Mouse (Mus musculus): ENCODE data around the gene Adtrp.

The Adtrp gene

DNA sequence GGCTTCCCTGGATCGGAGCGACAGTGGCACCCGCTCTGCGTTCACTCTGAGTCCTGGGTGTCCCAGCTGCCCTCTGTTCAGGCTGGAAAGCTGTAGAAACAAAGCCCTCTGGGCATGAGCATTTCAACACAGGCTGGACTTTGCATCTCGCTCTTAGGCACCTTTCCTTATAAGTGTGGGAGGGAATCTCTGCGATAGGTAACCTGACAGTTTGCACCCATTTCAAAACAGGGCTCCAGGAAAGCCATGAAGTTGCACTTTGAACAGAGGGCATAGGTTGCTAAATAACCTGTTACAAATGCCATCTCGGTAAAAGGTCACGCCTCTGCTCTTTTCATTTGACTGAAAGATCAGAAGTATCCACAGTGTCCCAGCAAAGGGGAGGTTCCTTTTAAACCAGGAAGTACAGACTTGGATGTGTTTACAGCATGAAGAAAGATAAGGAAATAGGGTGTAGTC, 19.2 kb downstream of the Adtrp start:
- no peak for DNase-seq (ENCODE audit: low read depth, low spot score)

DNA sequence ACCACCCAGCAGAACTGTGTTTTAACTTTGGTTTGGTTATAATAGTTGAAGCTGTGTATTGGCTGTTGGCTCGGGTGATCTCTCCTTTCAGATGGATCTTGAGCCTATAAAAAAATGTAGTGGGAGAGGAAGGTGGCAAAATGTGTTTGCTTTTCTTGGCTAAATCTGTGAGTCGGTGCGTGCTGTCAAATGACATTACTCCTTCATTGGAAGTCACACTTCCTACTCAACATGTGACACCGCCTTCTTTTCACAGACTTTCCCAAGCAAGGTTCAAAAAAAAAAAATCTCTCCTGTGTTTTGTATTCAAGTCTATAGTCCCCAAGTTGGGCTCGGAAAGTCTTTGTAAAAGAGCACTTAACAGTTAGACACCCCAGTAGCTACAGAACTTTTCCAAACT, 19.9 kb downstream of the Adtrp start:
- no peak for DNase-seq (ENCODE audit: low read depth, low spot score)

DNA sequence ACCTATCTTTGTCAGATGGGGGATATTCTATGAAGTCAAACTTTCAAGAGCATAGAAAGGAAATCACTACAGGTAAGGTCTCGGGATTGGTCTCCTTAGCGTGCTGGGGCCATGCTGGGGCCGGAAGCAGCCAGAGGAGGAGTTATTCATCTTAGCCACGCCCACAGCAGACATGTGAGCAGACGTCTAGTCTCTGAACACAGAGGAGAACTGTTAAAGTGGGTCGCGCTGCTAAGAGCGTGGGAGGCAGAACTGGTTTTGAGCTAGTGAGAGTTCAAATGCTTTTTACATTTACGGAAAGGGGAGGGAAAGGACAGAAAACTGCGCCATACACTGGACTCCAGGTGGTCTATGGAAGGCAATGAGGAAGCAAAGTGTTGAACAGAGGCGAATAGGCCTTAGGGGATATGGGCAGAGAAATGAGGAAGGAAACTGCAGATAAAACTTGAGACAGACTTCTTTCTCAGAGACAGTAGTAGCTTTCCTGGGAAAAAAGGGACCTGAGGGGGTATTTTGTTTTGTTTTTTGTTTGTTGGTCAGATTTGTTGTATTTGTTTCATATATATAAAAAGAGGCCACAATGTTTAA, 22.0 kb downstream of the Adtrp start:
- DNase-seq (ENCODE audit: low read depth, low spot score) = no peak

DNA sequence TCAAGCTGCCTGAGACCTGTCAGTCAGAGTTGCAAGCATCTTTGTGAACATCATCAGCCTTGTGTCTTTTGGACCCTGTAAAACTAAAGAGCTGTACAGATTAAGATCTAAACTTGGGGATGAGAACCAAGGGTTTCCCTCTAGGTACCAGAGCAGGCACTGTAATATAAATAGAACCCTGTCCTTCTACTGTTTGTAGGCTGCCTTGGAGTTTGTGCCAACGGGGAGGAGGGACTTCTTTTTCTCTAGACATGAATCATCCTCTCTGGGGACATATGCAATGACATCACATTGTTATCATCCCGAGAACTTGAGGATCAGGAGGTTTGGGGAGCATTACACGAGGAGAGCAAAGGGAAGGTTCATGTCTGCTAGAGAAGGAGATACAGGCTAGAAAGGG, 24.4 kb downstream of the Adtrp start:
- DNase-seq (ENCODE audit: low read depth, low spot score) = no peak

DNA sequence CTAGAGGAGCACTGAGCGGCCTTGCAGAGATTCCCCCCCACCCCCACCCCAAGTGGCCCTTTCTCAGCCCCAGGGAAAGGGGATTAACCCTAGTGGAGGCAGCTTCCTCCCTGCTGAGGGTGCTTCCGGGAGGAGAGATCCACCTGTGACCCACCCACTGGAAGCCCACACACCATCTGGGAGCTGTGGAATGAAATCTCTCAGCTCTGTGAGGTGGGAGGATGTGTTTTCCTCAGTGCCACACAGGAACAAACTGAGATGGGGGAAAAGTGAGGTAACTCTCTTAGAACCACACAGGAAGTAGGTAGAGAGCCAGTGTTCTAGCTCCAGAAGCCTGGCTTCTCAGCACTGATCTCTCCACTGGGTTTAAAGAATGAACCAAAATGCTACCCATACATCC, 24.9 kb downstream of the Adtrp start:
- no peak for DNase-seq (ENCODE audit: low read depth, low spot score)

DNA sequence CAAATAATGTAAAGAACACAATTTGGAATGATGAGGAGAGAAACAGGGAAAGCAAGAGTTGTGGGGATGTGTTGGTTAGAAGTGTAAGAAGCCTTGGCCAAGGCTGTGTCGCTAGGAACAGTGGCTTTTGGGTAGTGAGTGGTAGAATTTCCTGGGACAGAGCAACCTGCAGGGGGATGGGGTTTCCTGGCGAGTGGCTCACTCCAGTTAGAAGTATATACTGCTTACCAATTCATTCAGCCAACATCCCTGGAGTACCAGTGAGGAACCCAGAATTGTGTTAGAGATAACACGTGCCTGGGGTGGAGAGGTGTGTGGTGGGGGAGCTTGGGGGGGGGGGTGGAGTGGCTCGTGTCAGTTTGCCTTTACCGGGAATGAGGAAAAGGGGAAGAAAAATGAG, 25.4 kb downstream of the Adtrp start:
- no peak for DNase-seq (ENCODE audit: low read depth, low spot score)

DNA sequence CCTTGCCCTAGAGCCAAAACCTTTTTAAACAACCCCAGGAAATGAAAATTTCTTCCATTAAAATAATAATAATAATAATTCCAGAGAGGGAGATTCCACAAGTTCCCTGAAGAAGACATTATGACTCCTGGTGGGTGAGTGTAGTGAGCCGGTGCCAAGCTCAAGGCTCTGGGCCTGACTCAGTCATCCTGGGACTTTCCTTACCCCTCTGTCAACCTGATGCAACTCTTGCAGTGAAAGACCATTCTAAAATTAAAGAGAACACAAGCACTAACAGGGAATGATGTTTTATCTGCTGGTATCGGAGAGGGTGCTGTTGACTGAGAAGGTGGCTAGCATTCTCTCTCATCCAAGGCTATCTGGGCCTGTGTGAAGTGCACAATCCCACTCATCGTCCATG, 26.5 kb downstream of the Adtrp start:
- DNase-seq (ENCODE audit: low read depth, low spot score) = no peak

DNA sequence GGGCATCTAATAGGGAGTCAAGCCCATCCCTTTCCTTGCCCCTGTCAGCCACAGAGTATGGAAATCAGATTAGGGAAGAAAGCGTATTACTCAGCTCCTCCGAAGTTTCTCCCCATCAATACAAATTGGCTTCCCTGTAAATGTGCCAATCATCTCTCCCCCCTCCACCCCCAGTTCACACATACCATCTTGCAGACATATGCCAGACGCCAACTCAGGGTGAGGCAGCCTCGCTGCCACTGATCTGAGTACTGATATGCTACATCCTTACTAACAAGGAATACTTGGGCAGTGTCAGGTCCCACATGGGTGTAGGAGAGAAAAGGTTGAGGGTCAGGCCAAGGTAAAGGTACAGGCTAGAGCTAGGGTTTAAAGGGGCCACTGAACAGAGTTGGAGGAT, 27.6 kb downstream of the Adtrp start:
- no peak for DNase-seq (ENCODE audit: low read depth, low spot score)

DNA sequence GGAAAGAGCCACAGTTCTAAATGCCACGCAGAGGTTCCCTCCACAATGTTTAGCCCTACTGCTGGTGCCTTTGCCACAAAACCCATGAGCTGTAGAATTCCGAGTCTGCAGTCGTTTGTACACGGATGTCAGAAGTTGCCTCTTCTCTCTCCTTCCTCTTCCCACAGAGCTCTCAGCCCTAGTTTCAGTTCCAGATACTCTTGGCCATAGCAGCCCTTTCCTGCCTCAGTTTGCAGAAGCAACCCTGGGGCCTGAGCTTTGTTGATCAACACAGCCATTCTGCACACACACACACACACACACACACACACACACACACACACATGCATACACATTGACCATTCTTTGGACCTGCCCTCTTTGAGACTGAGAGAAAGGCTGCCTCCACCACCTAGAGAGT, 28.0 kb downstream of the Adtrp start:
- no peak for DNase-seq (ENCODE audit: low read depth, low spot score)

DNA sequence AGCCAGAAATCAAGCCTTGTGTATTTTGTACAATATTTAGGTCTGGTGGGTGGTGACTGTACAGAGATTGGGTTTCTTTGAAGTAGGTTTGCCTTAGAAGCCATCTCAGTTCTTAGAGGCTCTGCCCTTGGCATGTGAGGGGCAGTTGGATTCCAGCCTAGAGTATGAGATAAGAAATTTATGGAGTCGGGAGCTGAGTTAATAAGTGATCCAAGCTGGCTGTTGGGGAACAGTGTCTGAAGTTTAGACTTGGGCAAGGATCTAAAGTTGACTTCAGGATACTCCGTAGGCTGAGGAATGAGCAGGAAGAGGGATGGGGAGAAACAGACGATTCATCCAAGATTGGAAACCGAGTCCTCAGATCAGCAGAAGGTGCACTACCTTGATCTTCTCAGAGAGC, 29.9 kb downstream of the Adtrp start:
- no peak for DNase-seq (ENCODE audit: low read depth, low spot score)

DNA sequence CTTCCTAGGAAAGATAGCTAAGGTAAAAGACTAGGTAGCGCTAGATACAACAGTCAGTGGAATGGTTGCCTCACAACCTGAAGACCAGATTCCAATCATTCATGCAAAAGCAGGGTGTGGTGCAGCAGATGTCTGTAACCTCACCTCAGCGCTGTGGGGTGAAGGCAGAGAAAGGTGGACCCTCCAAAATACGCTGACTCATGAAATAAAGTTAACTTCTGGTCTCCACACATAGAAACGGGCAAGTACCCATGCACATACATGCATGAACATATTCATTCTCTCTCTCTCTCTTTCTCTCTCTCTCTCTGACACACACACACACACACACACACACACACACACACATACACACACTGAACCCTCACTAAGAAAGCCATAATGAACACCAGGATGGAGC, 30.8 kb downstream of the Adtrp start:
- no peak for DNase-seq (ENCODE audit: low read depth, low spot score)

DNA sequence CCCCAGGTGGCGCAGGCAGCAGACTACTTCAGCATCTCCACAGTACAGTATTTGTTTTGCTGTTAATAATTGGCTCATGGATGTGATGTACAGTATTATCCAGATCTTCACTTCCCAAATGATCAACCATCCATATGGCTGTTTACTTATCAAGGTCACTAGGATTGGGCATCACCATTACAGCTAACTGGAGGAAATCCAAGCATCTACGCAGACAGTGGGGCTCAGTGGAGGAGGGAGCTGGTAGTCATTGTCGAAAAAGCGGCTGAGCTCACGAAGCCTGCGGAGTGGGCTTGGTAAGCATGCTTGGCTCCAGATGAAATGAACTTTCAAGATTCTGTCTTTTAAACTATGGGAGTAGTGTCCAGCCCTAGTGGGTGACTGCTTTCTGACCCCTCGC, 36.7 kb downstream of the Adtrp start:
- DNase-seq (ENCODE audit: low read depth, low spot score) = no peak

DNA sequence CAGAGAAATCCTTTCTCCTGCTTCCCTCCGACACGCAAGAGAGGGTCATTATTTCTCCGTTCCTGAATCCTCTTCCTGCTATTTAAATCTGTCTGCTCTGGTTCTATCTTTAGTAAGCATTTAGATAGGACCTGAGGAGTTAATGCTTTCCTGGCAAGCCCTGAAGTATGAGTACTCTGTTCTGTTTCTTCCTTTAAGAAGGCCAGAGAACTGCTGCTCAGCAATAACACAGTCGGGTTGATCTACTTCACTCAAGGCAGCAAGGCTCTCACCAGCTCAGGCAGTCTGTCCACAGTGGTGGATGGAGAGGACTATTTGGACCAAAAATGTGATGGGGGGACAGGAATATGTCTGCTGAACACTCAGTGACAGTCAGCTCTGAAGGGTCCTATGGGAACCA, 39.7 kb downstream of the Adtrp start:
- no peak for DNase-seq (ENCODE audit: low read depth, low spot score)

DNA sequence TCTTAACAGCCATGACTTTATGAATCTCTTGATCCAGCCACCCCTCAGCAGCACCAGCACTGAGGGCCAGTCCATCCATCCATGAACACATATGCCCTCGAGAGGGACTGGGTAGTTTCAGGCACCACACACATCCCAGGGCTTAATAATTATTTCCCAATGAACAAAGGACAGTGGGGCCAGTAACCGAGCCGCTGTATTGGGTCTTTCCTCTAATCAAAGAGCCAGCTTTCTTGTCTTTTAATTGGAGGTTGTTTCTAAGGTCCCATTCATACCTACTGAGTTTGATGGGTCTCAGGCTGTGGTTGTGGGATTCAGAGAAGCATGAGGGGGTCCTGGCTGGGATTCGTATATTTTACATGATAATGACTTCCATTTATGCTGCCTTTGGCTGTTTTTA, 40.2 kb downstream of the Adtrp start:
- no peak for DNase-seq (ENCODE audit: low read depth, low spot score)

DNA sequence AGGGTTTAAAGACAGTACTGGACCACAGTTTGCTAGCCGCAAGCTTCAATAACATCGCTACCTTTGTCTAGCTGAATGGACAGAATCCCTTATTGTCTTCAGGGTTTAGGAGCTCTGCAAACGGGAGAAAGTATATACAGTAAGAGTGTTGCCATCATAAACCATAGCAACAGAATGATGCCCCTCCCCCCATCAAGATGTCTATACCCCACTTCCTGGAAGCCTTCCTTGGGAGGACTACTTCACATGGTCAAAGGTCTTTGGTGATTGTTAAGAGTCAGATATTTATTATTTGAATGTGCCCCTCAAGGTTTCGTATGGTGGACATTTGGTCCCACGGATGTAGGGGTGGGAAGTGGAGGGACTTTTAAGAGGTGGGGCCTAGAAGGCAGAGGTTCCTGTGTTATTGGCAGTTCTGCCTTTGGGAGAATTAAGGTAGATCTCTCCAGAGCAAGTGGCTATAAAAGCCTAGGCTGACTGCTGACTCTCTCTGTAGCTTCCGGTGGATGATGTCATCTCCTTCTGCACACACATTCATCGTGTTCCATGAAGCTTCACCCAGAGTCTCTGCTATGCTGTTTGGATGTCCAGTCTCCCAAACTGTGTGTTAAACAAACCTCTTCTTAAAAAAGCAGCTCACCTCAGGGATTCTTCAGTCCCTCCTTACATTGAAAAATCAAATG, 42.2 kb downstream of the Adtrp start:
- no peak for DNase-seq (ENCODE audit: low read depth, low spot score)

DNA sequence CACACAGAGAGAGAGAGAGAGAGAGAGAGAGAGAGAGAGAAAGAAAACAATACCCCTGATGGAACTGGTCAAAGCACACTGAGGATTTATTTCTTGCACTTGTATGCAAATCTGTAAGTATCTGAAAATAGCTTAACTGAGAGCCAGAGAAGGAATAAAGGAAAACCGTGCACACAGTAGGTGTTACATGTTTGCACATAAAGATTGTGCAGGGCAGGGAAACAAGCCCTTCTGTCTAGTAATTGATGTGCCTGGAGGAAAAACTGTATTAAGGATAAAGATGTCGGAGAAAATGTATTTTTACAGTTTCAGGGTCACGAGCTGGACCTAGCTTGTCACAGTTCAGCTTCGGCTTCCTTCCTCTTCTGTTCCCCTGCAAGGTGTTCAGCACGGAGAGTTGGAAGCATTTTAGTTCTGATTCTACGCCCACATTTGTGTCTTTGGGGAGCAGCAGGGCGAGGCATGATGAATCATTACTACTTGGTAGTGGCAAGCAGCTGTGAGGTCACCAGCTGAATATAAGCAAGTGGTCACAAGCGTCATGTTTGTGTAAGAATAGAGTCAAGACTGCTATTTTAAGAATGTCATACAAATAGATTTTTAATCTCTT, 43.7 kb downstream of the Adtrp start:
- DNase-seq (ENCODE audit: low read depth, low spot score) = no peak

DNA sequence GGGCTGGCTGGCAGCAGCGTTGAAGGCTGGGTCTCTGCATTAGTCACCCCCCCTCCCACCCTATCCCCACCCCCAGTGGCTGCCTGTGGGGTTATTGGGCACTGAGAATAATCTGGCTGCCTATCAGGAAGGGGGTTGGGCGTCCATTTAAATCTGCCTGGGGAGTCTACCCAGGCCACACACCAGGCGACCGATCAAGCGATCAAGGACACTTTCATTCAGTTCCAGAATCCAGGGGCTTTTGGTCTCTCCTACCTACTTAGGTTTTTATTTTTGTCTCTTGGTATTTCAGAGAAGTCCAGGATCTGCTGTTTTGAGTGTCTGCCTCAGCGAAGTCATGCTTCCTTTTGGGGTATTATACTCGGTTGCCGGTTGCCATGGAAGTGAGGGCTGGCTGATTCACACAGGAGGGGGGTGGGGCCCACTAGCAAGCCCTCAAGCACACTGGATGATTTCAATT, 46.3 kb downstream of the Adtrp start:
- peak; percentile 58 for DNase-seq (ENCODE audit: low read depth, low spot score)

DNA sequence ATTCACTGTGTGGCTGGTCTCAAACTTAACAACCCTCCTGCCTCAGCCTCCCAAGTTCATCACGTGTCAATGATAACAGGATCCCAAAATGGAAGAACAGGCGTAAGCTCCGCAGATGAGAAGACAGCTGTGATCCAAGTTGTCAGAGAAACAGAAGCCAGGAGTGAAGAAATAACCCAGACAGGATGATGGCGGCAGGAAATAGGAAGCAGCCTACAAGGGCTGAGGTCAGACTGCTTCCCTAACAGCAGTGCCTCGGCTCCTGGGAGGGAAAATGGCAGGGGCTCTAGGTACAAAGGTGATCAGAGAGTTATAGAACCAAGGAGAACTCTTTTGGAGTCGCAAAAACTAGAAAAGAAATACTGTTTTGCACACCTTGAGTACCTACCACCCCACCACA, 54.6 kb downstream of the Adtrp start:
- no peak for DNase-seq (ENCODE audit: low read depth, low spot score)

DNA sequence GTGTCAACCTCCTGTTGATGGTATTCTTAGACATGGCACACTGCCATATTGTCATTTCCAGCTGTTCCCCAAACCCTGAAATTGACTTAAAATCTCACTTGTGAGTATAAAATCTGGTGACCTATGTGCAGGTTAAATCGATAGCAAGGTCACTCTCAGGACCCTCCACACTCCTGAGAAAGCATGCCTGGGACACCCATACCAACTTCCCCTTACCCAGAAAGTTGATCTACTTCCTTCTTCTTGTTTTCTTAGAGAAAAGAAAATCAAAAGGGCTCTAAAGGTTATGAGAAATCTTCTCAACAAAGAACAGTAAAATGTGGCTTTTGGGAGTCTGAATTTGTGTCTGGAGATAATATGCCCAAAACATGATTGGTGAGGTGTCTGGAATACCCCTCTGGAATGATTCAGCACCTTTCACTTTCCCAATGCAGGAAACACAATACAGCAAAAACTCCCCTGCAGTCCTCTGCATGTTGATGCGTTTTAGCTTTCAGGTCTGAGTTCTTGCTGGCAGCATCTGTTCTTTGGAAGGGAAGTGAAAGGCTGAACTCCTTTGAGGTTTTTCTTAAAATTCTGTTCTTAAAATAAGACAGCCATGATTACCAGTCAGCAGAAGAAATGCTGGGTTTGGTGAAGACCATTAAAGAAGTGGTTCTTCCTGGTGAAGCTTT, 59.5 kb downstream of the Adtrp start:
- DNase-seq (ENCODE audit: low read depth, low spot score) = no peak

DNA sequence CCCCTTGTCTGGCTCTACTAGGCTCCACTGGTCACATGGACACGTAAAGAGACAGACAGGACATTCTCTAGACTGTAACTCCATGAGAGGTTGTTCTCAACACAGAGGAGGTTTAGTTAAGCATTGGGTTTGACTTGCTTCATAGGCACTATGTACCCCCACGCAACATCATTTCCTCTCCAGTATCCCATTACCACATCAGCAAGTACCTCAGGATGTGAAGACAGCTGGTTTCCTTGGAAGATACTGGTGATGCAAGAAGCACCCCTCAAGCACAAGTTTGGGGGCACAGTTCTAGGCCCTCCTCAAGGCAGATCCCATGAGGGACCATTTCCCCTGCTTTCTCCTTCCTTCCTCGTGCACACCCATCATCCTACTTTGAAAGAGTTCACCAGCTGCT, 60.8 kb downstream of the Adtrp start:
- DNase-seq (ENCODE audit: low read depth, low spot score) = no peak

DNA sequence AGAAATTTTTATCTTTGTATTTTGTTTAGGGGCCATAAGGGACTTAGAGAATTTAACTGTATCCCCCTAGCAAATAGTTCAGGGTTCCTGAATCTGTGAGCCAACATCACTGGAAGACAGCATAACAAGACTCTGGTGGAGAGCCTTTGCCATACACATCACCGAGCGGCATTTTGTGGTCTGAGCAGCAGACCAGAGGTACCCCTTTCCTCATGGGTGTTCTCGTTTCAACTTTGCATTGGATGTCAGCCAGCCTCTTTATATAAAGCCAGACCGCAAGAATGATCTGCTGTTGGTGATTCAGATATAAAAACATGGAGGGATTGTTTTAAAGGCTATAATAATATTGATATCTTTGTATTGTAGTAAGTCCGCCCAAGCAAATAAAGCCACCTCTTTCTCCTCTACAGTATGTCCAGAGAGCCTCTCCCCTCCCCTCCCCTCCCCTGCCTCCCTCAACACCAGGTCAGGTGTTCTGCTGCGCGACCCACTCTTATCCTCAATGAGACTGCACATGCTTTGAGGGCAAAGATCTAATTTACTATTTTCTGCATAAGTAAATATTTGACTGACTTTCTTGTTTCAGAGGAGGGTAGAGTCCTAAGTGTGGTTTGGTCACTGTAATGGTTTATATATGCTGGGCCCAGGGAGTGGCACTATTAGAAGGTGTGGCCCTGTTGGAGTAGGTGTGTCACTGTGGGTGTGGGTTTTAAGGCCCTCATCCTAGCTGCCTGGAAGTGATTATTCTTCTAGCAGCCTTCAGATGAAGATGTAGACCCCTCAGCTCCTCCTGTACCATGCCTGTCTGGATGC, 62.4 kb downstream of the Adtrp start:
- no peak for DNase-seq (ENCODE audit: low read depth, low spot score)

DNA sequence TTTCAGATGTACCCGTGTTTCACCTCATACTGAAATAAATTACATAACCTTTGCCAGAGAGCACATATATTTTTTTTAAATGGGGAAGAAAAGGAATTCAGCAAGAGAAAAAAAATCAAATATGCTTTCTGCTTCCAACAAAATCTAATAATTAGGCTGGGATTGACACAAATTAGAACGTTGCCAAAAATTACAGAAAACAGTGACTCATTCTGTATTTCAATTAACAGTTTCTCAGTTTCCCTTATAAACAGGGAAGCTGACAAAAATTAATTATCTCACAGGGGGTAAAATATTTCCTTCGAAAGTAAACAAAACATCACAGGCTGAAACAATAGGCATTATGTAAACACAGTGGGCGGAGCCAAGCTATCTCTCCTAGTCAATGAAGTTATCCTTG, 67.2 kb downstream of the Adtrp start:
- DNase-seq (ENCODE audit: low read depth, low spot score) = no peak
